Mouse (Mus musculus) left cerebral cortex, postnatal 4 days (tissue): ENCODE results near the gene Adi1. TPM values are rescaled to one million over a fixed set of nuclear protein-coding genes. Genes with fewer than 3 reads are reported as not detected.

Experiments used
- DNase-seq: peaks from one replicate; pipeline ENCODE4 v3.0.0-alpha.2; 2022
- intact Hi-C: fragments of 180-260 bp; cut with DNase I; formaldehyde crosslinking; loops from one replicate; pipeline ENCODE4 v1.15.1; 2025
- total RNA-seq, 2 experiments: library from RNA; stranded (reverse); gene quantifications; 2 replicates each; pipeline ENCODE4 v1.2.3; 2021

The Adi1 gene
- total RNA-seq: 10 to 100 TPM; 10.8 to 12.5 TPM

GRCm38 (mm10) chr12:28675121-28675924 lies at the start of gene Adi1:
Gene Adi1, plus strand, starts transcription at chr12:28675231.
- intact Hi-C loops: no loop called here

GRCm38 (mm10) chr12:28625407-28625806 lies 49.6 kb upstream of the Adi1 start:
- intact Hi-C loops: no loop called here

More at GRCm38 (mm10) chr12:28675121-28675924, at the start of gene Adi1:
- peak; percentile 84 for DNase-seq

GRCm38 (mm10) chr12:28627092-28627491 lies 47.9 kb upstream of the Adi1 start:
- DNase-seq: no peak
- intact Hi-C loops: no loop called here

More at GRCm38 (mm10) chr12:28625407-28625806, 49.6 kb upstream of the Adi1 start:
- no peak for DNase-seq

- DNase-seq: no peak
- intact Hi-C loops: no loop called here
Measured at GRCm38 (mm10) chr12:28628436-28628835, 46.6 kb upstream of the Adi1 start.

- intact Hi-C loops: no loop called here
- DNase-seq: no peak
Measured at GRCm38 (mm10) chr12:28635058-28635534, 39.9 kb upstream of the Adi1 start.

- intact Hi-C loops: no loop called here
- DNase-seq: peak; percentile 92
Measured at GRCm38 (mm10) chr12:28635535-28636476, 39.2 kb upstream of the Adi1 start, which contains the start of gene Rps7. Gene Rps7, minus strand, starts transcription at chr12:28635953.

- intact Hi-C loops: no loop called here
- no peak for DNase-seq
Measured at GRCm38 (mm10) chr12:28636543-28636942, 38.5 kb upstream of the Adi1 start.

GRCm38 (mm10) chr12:28638778-28639177 lies 36.3 kb upstream of the Adi1 start:
- intact Hi-C loops: no loop called here
- DNase-seq: no peak

GRCm38 (mm10) chr12:28649141-28650110 lies 25.6 kb upstream of the Adi1 start, which contains the start of gene Rnaseh1:
Gene Rnaseh1, plus strand, starts transcription at chr12:28649602.
- intact Hi-C loops: no loop called here
- peak; percentile 91 for DNase-seq

GRCm38 (mm10) chr12:28662628-28663027 lies 12.4 kb upstream of the Adi1 start:
- intact Hi-C loops: no loop called here
- no peak for DNase-seq

GRCm38 (mm10) chr12:28666734-28667133 lies 8.3 kb upstream of the Adi1 start:
- no peak for DNase-seq
- intact Hi-C loops: loop anchor here (5.0 kb wide), 1 partner anchor 1974 kb away; no protein-coding TSS in a partner anchor

GRCm38 (mm10) chr12:28667287-28667686 lies 7.7 kb upstream of the Adi1 start:
- intact Hi-C loops: loop anchor here (5.0 kb wide), 1 partner anchor 1975 kb away; no protein-coding TSS in a partner anchor

GRCm38 (mm10) chr12:28674038-28674720 lies 852 bp upstream of the Adi1 start:
- DNase-seq: no peak
- intact Hi-C loops: no loop called here

More at GRCm38 (mm10) chr12:28667287-28667686, 7.7 kb upstream of the Adi1 start:
- DNase-seq: no peak

- intact Hi-C loops: no loop called here
Measured at GRCm38 (mm10) chr12:28675925-28676209, 836 bp downstream of the Adi1 start.

GRCm38 (mm10) chr12:28684674-28685073 lies 9.6 kb downstream of the Adi1 start:
- intact Hi-C loops: no loop called here
- no peak for DNase-seq

More at GRCm38 (mm10) chr12:28675925-28676209, 836 bp downstream of the Adi1 start:
- DNase-seq: no peak

- intact Hi-C loops: no loop called here
- DNase-seq: no peak
Measured at GRCm38 (mm10) chr12:28685771-28686170, 10.7 kb downstream of the Adi1 start.

- intact Hi-C loops: no loop called here
- no peak for DNase-seq
Measured at GRCm38 (mm10) chr12:28686199-28686879, 11.3 kb downstream of the Adi1 start.

GRCm38 (mm10) chr12:28688996-28689395 lies 14.0 kb downstream of the Adi1 start:
- no peak for DNase-seq
- intact Hi-C loops: no loop called here

GRCm38 (mm10) chr12:28690730-28691129 lies 15.7 kb downstream of the Adi1 start:
- no peak for DNase-seq
- intact Hi-C loops: loop anchor here (10.0 kb wide), 3 partner anchors 144 to 594 kb away; no protein-coding TSS in a partner anchor
